In the genomic region with DNA sequence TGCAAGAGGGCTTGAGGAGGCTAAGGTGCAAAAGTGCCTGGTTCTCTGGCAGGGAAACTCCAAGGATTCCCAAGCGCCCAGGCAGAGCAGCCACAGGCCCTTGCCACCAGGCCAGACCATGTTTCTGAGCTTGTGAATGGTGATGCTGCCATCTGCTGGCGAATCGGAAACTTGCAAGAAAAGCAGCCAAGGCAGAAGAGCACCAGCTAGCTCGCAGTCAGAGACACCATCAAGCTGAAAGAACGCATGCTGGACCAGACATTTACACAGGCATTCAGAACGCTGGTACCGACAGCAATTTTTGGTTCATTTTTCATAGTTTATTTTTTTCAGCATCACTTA, we compare ENCODE assay signal across 7 mouse cellular contexts. TPM values are rescaled to one million over a fixed set of nuclear protein-coding genes. Genes with fewer than 3 reads are reported as not detected.
DNase-seq lines count a peak whose midpoint lies in the region; ATAC-seq lines count a peak whose summit lies in the region.

No protein-coding gene starts in this region.

- 0 out of 2 replicates have a peak, but pooled peaks have one; percentile 48 for ATAC-seq in monocyte, adult 5-6 weeks (replicated peaks; ENCODE audit: insufficient number of reproducible peaks, low FRiP score, low TSS enrichment, poor library complexity, severe bottlenecking)

- intact Hi-C loops in gastrocnemius, postnatal 14 days (cut with DNase I; ENCODE audit: low total_unique reads), result no loop called here
- intact Hi-C loops in left cerebral cortex, postnatal 4 days (cut with DNase I), result loop anchor here (5.0 to 10.0 kb wide), 2 partner anchors 100 to 373 kb away; partner anchors contain the start of gene Msx1

- peak; percentile 87 for DNase-seq in adrenal gland, adult 2 months
- DNase-seq in embryo, embryonic 10 days (ENCODE audit: low spot score), result peak; percentile 94
- DNase-seq in gastrocnemius, postnatal 14 days, result peak; percentile 72
- peak; percentile 86 for DNase-seq in kidney, adult 18-20 months
- peak; percentile 87 for DNase-seq in left cerebral cortex, postnatal 4 days
- DNase-seq in spleen, postnatal 36 days (ENCODE audit: low spot score in 2 of 2), result peak; percentile 42 to 47

RNA-seq across cellular contexts. Expression of gene Zbtb49, which starts 22.8 kb away (rescaled TPM):
- total RNA-seq in adrenal gland, adult 2 months (2021), result 1 to 10 TPM; 7.1 to 8.8 TPM
- polyA plus RNA-seq in adrenal gland, adult 2 months (2012; rRNA removed), result 11.1 and 11.4 TPM in 2 replicates
- 1 to 10 TPM; 2.6 to 2.8 TPM for total RNA-seq in gastrocnemius, postnatal 14 days (2021)
- 10 to 100 TPM; 25.1 to 27.2 TPM for total RNA-seq in left cerebral cortex, postnatal 4 days (2021)
- total RNA-seq in monocyte, adult 5-6 weeks (2017), result 15.2 to 21.8 TPM (median 18.2 TPM) in 3 replicates

RNA-seq across cellular contexts. Expression of gene Lyar, which starts 22.8 kb away (rescaled TPM):
- total RNA-seq in adrenal gland, adult 2 months (2021), result 10 to 100 TPM; 16.1 to 23.6 TPM
- 1.6 and 2.5 TPM in 2 replicates for polyA plus RNA-seq in adrenal gland, adult 2 months (2012; rRNA removed)
- 10 to 100 TPM; 10.2 to 13.9 TPM for total RNA-seq in gastrocnemius, postnatal 14 days (2021)
- 10 to 100 TPM; 18.0 to 23.2 TPM for total RNA-seq in left cerebral cortex, postnatal 4 days (2021)
- 35.3 to 51.1 TPM (median 47.3 TPM) in 3 replicates for total RNA-seq in monocyte, adult 5-6 weeks (2017)

RNA-seq across cellular contexts. Expression of gene Nsg1, which starts 37.7 kb away (rescaled TPM):
- 10 to 100 TPM; 58.0 to 89.3 TPM for total RNA-seq in adrenal gland, adult 2 months (2021)
- polyA plus RNA-seq in adrenal gland, adult 2 months (2012; rRNA removed), result 39.1 and 41.3 TPM in 2 replicates
- total RNA-seq in gastrocnemius, postnatal 14 days (2021), result 1 to 10 TPM; 6.9 to 8.3 TPM
- 1,000 to 10,000 TPM; 1,267 to 1,299 TPM for total RNA-seq in left cerebral cortex, postnatal 4 days (2021)
- total RNA-seq in monocyte, adult 5-6 weeks (2017), result 0.38 TPM in 1 of 3 replicates, not detected in the others

Comparison
In these comparisons a context has a peak if more than half of its experiments do, and no peak if none do; other contexts are left out.
1. Peak in every context shown above with its lines: DNase-seq and ATAC-seq.
2. RNA of gene Nsg1, which starts 37.7 kb away (total RNA-seq): 1,267 to 1,299 TPM in left cerebral cortex, postnatal 4 days; 58.0 to 89.3 TPM in adrenal gland, adult 2 months, 6.9 to 8.3 TPM in gastrocnemius, postnatal 14 days and 0.38 TPM in monocyte, adult 5-6 weeks; every median in the first group is over 10 times any median in the second.